ENCODE assay signal across 9 mouse cellular contexts in genomic region chr14:61971100-61972088, GRCm38 (mm10).
DNase-seq lines count a peak whose midpoint lies in the region; ATAC-seq and TF ChIP-seq lines count a peak whose summit lies in the region.
"Had no signal": no experiment of that assay in that cellular context is flagged by ENCODE, and none has a peak within 500 bp of the region (broad histone marks: within the 10 kb centered on the region; RNA-seq: fewer than 3 reads in every experiment).

No protein-coding gene starts in this region.

- peak overlapping the region; percentile 38; the same call in 1 of the 2 replicates for H3K27ac ChIP-seq in left cerebral cortex, adult 2 months
- H3K27ac ChIP-seq: neural tube, embryonic 12.5 days had no signal

- peak; percentile 96 for ATAC-seq in common myeloid progenitor, adult 5-6 weeks (replicated peaks; ENCODE audit: low read depth, poor library complexity, severe bottlenecking)
- ATAC-seq in megakaryocyte-erythroid progenitor cell, adult 5-6 weeks (replicated peaks; ENCODE audit: low FRiP score, low TSS enrichment, poor library complexity, severe bottlenecking): peak; percentile 50
- ATAC-seq in cerebellum, adult (ENCODE audit: insufficient number of reproducible peaks, low FRiP score, low TSS enrichment): no peak

- TF ChIP-seq CTCF in left cerebral cortex, adult 2 months (IDR thresholded peaks at IDR 0.05): no peak

- DNase-seq in gastrocnemius, postnatal 25 days: peak; percentile 13
- DNase-seq in gastrocnemius, adult 8-10 months (ENCODE audit: low spot score in 2 of 2): no peak
- peak in 1 of 2 experiments; percentile 21 for DNase-seq in left cerebral cortex, adult 2 months (ENCODE audit: extremely low spot score in 1 of 2, low spot score in 2 of 2)
- DNase-seq in thymus, postnatal 4 days: peak; percentile 60
- DNase-seq in testis, postnatal 14 days (ENCODE audit: low spot score): no peak

- intact Hi-C loops in left cerebral cortex, adult 2 months (cut with DNase I): no loop called here

- no peak overlapping the region for H3K4me3 ChIP-seq in left cerebral cortex, adult 2 months
- H3K4me3 ChIP-seq: neural tube, embryonic 12.5 days had no signal

Comparison
In these comparisons a context has a peak if more than half of its experiments do, and no peak if none do; other contexts are left out.
1. DNase-seq: peak in gastrocnemius, postnatal 25 days (single experiment) and thymus, postnatal 4 days (single experiment); none in gastrocnemius, adult 8-10 months (0 of 2) and testis, postnatal 14 days (single experiment).